Mouse (Mus musculus): ENCODE measurements around the gene Sh3glb1. TPM values are rescaled to one million over a fixed set of nuclear protein-coding genes. Genes with fewer than 3 reads are reported as not detected.

The Sh3glb1 gene
- polyA plus RNA-seq, 1 experiment, result 86.4 TPM

DNA sequence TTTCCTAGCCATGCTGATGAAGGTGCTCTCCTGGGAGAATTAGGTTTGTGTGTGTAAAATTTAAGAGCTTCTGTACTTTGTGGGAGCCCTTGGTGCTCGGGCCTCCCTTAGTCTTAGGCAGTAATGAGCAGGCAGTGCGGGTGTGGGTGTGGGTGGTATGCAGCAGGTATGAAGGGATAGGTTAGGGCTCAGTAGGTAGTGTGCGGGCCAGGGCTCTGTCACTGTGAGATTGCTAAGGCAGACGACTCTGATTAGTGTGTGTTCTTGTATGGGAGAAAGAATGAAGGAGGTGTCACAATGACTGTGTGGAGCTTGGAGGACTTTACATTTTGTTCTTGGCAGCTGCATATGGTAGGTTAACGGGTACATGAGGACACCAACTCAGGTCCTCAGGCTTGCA is 34.0 kb downstream of the Sh3glb1 start:
- TF ChIP-seq GATA1 (IDR thresholded peaks at IDR 0.05; ENCODE audit: low read length), result no peak

DNA sequence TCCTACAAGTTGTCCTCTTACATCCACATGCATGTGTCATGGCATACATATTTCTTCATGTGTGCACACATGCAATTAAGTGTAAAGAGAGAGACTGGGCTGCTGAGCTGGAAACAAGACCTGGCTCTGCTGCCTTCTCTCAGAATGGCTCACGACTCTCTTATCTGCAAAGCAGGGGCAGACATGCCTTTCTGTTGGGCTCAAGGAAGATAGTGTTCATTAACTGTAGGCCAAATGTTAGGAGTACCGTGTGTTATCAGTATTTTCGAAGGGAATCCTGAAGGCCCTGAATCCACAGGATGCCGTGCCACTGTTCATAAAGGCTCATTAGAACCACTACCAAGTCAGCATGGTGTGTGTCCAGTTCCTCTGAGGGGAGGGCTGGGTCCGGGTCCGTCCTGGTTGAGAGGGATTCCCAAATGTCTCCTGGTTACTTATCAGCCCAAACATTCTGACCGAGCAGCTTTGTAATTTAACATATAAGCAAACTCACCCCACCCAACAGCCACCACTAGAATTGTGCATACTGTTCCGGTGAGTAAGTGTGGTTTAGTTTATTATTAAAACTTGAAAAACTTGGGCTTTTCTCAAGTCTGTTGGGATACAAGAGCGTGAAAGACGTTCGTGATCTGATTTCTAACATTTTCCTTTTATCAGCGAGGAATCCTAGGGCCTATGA is 36.9 kb downstream of the Sh3glb1 start:
- TF ChIP-seq GATA1 (IDR thresholded peaks at IDR 0.05; ENCODE audit: low read length), result peak; percentile 56

DNA sequence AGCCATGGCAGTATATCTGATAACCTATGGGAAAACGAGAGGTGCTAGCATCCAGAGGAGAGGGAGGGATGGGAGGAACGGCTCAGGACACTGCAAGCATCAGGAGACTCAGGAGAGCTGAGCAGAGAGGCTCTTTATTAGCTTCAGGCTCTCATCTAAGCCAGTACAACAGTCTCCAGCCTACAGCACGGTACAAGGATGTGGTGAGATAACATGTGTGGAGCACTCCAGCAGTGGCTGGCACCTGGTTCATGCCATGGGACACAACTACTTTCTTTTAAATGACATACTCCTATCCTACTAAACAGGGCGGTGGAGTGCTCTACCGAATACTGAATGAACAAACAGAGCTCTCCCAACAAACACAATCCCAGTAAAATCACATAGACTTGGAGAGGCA is 38.6 kb downstream of the Sh3glb1 start:
- no peak for TF ChIP-seq GATA1 (IDR thresholded peaks at IDR 0.05; ENCODE audit: low read length)

DNA sequence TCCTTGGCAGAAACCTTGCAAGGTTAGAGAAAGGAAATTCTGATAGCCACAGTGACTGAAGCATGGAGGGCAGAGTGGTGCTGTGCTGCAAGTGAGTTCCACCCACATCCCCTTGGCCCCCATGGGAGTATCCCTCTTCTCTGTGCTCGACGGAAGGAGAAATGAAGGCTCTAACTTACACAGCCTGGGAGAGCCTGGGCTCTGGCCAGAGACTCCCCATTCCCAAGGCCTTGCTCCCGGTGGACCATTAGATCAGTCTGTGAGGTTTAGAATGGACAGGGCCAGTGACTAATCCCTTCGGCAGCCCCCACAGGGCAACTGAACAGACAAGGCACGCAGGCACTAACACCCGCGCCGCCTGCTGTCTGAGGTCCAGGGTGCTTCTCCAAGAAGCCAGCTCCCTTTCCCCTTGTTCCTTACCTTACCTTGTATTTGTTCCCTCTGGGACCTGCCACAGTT is 40.4 kb downstream of the Sh3glb1 start:
- TF ChIP-seq GATA1 (IDR thresholded peaks at IDR 0.05; ENCODE audit: low read length), result no peak

DNA sequence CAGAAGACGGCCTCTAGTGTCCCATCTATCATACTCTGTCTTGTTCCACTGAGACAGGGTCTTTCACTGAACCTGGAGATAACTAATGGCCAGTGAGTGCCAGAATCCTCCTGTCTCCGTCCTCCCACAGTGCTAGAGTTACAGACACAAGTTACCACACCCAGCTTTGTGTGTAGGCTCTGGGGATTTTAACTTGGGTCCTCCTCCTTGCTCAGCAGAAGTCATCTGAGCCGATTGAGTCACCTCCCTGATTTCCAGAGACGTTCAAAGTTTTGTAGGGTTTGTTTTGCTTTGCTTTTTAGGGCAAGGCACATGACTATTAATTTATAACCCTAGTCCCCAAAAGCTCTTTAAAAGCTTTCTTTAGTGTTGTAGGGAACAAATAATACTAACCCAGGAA is 41.0 kb downstream of the Sh3glb1 start:
- TF ChIP-seq GATA1 (IDR thresholded peaks at IDR 0.05; ENCODE audit: low read length), result no peak

DNA sequence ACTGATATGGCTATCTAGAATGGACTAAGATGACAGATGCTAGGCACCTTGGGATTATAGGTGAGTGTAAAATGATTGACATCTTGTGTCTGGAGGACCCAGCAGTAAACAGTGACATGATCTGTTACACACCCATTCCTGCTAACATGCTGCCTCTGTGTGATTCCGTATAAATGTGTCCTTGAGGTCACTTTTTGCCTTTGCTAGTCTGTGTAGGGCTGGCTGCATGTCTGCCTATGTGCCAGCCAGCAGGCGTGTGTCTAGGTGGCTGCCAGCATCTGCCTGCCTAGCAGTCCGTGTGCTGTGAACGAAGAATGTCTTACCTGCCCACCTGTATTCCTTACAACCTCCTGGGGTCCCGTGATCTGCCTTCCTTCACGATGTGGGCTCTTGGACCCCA is 42.4 kb downstream of the Sh3glb1 start:
- TF ChIP-seq GATA1 (IDR thresholded peaks at IDR 0.05; ENCODE audit: low read length), result no peak

DNA sequence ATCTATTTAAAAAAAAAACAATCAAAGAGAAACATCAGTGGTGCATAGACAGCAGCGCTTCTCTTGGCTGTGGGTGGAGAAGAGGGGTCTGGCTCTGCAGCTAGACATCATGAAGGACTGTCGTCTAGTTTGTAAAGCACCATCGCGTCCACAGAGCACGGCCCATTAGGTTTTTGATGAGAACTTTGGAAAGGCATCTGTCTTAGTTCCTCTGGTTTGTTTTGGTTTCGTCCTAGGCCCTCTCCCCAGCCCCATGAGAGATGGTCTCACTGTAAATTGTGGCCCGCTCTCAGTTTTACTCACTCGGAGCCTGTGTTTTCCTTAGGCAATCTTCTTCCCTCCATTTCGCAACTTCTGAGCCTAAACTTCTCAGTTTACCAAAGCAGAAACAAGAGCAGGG is 43.9 kb downstream of the Sh3glb1 start:
- TF ChIP-seq GATA1 (IDR thresholded peaks at IDR 0.05; ENCODE audit: low read length), result no peak

DNA sequence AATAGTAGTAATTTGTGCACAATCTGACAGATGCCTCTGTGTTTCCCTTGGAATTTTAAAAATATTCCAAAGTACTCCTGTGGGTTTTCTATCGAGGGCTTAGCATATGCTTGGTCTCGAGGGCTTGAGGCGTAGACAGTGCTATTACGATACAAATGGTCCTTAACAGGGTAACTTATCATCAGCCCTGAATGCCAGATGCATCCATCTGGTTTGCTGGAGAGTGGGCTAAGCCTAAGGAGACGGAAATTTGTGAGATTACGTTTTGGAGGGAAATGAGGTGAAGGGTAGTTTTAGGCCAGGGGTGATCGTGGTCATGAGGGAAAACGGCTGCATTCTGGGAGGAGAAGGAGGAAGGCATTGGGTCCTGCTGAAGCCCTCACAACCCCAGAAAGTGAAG is 48.1 kb downstream of the Sh3glb1 start:
- TF ChIP-seq GATA1 (IDR thresholded peaks at IDR 0.05; ENCODE audit: low read length), result no peak

DNA sequence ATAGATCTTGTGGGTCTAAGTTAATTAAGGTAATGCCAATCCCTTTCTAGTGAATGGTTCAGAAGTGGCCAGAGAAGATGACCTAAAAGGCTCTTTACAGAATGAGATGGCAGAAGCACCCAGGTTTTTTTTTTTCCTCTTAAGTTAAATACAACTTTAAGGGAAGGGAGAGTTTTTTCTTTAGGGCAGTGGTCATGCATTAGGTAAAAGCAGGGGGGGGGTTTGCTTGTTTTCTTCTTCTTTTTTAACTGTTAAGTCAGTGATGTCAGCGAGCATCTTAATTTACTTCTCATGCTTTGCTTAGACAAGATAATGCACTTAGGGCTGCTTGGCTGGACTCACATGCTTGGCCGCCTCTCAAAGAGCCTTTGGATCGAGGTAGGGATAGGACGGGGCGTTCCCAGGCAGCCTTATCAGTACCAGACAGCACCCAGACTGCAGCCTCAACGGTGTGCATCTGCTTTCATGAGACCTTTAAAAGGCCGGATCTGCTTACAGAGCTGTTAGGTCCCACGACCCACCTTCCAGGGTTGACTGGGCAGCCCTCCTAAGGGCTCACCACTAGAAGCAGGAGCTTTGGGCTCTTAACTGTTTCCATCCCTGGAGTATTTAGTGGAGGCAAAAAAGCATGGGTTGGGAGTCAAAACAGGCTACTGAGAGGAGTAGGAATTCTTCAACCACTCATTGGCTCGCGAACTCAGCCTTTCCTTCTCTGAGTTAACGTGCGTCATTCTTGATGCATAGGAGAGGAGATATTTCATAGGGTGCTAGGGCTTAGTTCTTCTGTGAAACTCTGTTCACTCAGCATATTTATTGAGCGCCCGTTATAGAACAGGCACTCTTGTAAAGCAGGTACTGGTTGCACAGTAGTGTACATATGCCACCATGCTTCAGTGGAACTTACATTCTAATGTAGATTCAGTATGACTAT is 49.9 kb downstream of the Sh3glb1 start:
- peak; percentile 90 for TF ChIP-seq GATA1 (IDR thresholded peaks at IDR 0.05; ENCODE audit: low read length)

DNA sequence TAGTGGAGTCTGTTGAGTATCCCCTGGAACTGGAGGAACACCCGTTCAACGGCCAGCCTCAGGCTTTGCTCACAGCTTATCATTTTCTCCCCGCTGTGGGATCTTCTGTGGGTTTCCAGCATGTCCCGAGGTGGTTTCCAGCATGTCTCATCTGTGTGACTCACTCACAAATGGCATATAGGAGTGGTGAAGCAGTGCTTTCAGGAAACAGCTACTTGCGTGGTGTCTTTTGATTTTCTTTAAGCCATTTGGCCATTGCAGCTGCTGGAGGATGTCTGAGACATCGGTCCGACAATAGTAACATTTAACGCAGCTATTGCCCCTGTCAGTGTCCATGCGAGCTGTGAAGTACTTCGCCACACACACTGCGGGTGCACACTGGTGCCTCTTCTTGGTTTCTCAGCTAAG is 50.7 kb downstream of the Sh3glb1 start:
- no peak for TF ChIP-seq GATA1 (IDR thresholded peaks at IDR 0.05; ENCODE audit: low read length)

DNA sequence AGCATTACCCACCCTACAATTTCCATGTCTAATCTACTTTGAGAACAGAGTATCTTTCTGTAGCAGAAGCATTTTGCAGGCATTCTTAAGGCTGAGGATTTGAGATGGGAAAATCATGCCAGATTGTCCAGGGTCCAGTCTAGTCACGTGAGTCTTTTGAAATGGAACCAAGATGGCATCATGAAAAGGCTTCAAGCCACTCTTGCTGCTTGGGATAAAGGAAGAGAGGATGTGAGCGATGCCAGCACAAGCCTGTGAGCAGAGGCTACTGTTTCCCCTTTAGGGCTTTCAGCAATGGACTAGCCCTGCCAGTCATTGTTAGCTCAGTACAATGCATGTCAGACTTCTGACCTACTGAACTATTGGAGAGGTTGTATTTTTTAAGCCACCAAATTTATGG is 51.2 kb downstream of the Sh3glb1 start:
- no peak for TF ChIP-seq GATA1 (IDR thresholded peaks at IDR 0.05; ENCODE audit: low read length)

DNA sequence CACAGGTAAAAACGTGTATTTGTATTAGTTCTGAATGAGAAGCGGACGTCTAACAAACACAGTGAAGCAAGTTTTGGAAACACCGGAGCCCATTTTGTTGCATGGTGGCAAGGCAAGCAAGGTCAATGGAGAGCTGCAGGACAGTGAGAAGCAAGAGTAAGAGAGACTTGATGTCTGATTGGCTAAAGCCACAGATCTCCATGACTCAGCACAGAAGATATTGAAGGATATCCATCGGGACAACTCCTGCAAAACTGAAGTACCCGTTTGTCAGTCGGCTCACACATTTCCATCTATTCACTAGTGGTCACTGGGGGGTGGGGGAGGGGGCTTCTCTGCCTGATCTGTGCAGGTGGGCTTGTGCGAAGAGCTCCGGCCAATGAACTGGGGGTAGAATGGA is 52.1 kb downstream of the Sh3glb1 start:
- peak; percentile 50 for TF ChIP-seq GATA1 (IDR thresholded peaks at IDR 0.05; ENCODE audit: low read length)

DNA sequence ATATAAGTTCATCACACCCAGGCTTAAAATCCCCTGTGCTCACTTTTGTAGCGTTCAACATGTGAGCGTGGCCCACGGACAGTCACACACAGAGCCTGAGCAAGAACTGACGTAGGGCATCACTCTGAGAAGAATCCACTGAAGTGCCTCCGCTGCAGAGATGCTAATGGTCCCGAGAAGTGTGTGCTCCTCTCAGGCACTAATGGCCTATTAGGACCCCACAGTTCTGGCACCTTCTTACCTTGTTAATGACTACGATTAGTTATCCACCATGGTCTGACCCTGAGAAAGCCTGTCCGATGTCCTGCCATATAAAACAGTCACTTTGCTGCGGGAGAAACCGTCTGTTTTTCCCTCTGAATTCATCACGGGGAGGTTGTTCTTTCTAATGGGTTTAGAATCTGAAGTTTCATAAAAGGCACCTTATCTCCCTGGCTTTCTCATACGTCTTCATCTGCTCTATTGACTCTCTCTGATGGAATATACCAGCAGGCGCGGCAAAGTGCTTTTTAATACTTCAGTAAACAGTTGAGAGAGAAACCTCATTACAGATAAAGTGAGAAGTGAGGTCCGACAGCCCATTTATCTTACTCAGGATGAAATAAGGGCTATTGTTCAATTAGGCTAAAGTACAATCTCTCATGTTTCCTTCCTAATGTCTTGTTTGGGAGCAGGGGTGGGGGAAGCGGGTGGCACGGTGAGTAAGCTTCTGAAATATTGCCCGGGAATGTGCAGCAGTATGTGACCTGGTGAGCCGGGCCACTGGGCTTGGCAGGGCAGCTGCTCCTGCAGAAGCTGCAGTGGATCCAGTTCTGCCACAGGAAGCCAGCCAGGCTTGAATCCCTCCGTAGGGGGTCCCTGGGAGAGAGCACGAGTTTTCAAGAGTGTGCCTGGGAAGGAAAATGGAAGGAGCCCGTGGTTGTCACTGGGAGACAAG is 55.5 kb downstream of the Sh3glb1 start:
- no peak for TF ChIP-seq GATA1 (IDR thresholded peaks at IDR 0.05; ENCODE audit: low read length)

DNA sequence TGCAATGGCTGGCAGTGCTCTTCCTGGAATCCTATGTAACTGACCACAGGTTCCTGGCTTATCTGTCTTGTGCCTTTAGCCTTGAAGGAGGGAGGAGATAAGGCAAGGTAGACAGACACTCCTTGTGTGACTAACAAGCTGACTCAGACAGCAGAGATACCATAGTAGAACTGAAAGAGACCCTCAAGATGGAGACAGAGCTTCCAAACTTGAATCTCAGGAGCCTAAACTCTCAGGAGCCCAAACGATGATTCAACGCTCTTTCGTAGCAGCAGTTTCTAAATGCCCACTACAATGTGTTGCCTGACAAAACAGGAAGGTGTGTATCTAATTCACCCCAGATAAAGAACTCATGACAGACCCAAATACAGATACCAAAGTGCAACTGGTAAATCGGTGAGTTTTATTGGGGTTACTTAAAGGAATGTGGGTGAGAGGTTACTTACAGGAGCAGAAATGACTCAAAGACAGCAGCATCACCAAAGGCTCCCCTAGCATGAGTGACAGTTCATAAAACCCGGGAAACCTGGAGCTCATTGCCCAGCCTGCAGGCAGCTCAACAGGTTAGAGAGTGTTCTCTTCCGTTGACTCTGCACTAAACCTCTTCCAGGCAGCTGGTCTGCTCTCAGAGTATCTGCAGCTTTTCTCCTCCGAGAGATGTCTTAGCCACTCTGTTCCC is 56.6 kb downstream of the Sh3glb1 start:
- TF ChIP-seq GATA1 (IDR thresholded peaks at IDR 0.05; ENCODE audit: low read length), result peak; percentile 63
